Mouse (Mus musculus) liver, embryonic 13.5 days (tissue): ENCODE measurements around the gene Anks6. TPM values are rescaled to one million over a fixed set of nuclear protein-coding genes. Genes with fewer than 3 reads are reported as not detected.

ENCODE experiments used
- ATAC-seq: fragments of 200-750 bp; cut with Nextera tagmentation; 2 replicates; pipeline ENCODE4 v1.8.0; 2017; ENCODE audit warnings: low read depth, mild to moderate bottlenecking, moderate number of reproducible peaks, moderate library complexity
- DNase-seq: peaks from one replicate; pipeline ENCODE4 v3.0.0; 2022
- H3K27ac ChIP-seq: fragments of 300-500 bp; sonication (generic); 2 replicates; pipeline ENCODE4 v1.5.1; 2015; ENCODE audit warnings: moderate library complexity, mild to moderate bottlenecking, inconsistent platforms
- H3K27me3 ChIP-seq: fragments of 300-500 bp; sonication (generic); 2 replicates; pipeline ENCODE4 v1.6.1; 2015; ENCODE audit warnings: mild to moderate bottlenecking, inconsistent platforms
- H3K36me3 ChIP-seq: fragments of 300-500 bp; sonication (generic); 2 replicates; pipeline ENCODE4 v1.6.1; 2015; ENCODE audit warnings: mild to moderate bottlenecking, inconsistent platforms
- H3K4me1 ChIP-seq: fragments of 300-500 bp; sonication (generic); replicated peaks from 2 replicates; pipeline ENCODE4 v1.6.1; 2015; ENCODE audit warnings: inconsistent platforms
- H3K4me2 ChIP-seq: fragments of 300-500 bp; sonication (generic); 2 replicates; pipeline ENCODE4 v1.6.1; 2015; ENCODE audit warnings: inconsistent platforms, mild to moderate bottlenecking, moderate library complexity
- H3K4me3 ChIP-seq: fragments of 300-500 bp; sonication (generic); replicated peaks from 2 replicates; pipeline ENCODE4 v1.5.1; 2015; ENCODE audit warnings: mild to moderate bottlenecking, inconsistent platforms
- H3K9ac ChIP-seq: fragments of 300-500 bp; sonication (generic); 2 replicates; pipeline ENCODE4 v1.6.1; 2015; ENCODE audit warnings: mild to moderate bottlenecking, inconsistent platforms
- H3K9me3 ChIP-seq: fragments of 300-500 bp; sonication (generic); replicated peaks from 2 replicates; pipeline ENCODE4 v1.6.1; 2016; ENCODE audit warnings: inconsistent platforms
- WGBS: fragments of 180-500 bp; shearing (Covaris S2); methylation state at CpG from one replicate; pipeline ENCODE4 v1.1.7; 2015; ENCODE audit not compliant: insufficient replicate concordance; 5-methylcytosine and 5-hydroxymethylcytosine counted together
- polyA plus RNA-seq: library from polyadenylated mRNA; unstranded; fragments of >200 nt; fragmentation: Nextera tagmentation; extraction: Ambion mirVana; gene quantifications from 2 replicates; pipeline ENCODE4 v1.2.1, GENCODE M21; 2015

The Anks6 gene
- polyA plus RNA-seq, 1 experiment from 2014 or later = 0.10 TPM

DNA sequence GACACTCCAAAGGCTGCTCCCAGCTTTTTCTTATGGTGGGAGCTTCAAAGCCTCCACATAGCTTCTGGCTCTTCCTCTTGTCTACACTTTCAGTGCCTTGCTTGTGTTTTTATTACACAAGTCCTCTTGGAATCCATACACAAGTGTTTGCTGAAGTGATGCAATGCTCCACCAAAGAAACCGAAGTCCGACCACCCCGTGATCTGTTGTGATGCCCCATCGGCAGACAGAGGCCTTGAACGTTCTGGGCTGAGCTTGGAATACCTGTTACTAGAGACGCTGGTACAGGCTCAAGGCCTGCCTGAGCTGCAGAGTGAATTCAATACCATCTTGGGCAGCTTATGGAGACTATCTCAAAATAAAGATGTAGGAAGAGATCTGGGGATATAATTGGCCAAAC, 69.4 kb downstream of the Anks6 start:
- Histone ChIP-seq H3K4me2 (no peak overlapping the region), H3K27ac (no peak overlapping the region), H3K4me3 (no peak overlapping the region), H3K9ac (no peak overlapping the region), H3K9me3 (no peaks in the 10 kb centered on the region), H3K4me1 (0 out of 2 replicates have a peak, but pooled peaks cover 4% of the 10 kb centered on the region), H3K36me3 (no peaks in the 10 kb centered on the region), H3K27me3 (peaks cover 55% of the 10 kb centered on the region)
- DNase-seq (no peak), ATAC-seq (no peak)
- 61% methylated on average over 6 of the region's 6 CpGs for WGBS

- H3K4me1 ChIP-seq = no peaks in the 10 kb centered on the region
Measured at GRCm38 (mm10) chr4:46986054-46986453, 71.2 kb downstream of the Anks6 start.

GRCm38 (mm10) chr4:46982912-46983311, 74.3 kb downstream of the Anks6 start:
- Histone ChIP-seq H3K36me3 (no peaks in the 10 kb centered on the region), H3K27me3 (peaks cover 8% of the 10 kb centered on the region; the same call in 1 of the 2 replicates), H3K27ac (no peak overlapping the region), H3K4me2 (no peak overlapping the region), H3K4me1 (no peaks in the 10 kb centered on the region), H3K9me3 (no peaks in the 10 kb centered on the region), H3K9ac (no peak overlapping the region), H3K4me3 (no peak overlapping the region)
- 44% methylated on average over 5 of the region's 5 CpGs for WGBS
- DNase-seq (no peak), ATAC-seq (no peak)

More at GRCm38 (mm10) chr4:46986054-46986453, 71.2 kb downstream of the Anks6 start:
- H3K36me3 ChIP-seq = no peaks in the 10 kb centered on the region
- H3K4me3 ChIP-seq = no peak overlapping the region
- H3K27ac ChIP-seq = no peak overlapping the region
- DNase-seq = no peak
- H3K9ac ChIP-seq = no peak overlapping the region
- H3K27me3 ChIP-seq = peaks cover 38% of the 10 kb centered on the region
- no peaks in the 10 kb centered on the region for H3K9me3 ChIP-seq
- ATAC-seq = no peak
- no peak overlapping the region for H3K4me2 ChIP-seq

DNA sequence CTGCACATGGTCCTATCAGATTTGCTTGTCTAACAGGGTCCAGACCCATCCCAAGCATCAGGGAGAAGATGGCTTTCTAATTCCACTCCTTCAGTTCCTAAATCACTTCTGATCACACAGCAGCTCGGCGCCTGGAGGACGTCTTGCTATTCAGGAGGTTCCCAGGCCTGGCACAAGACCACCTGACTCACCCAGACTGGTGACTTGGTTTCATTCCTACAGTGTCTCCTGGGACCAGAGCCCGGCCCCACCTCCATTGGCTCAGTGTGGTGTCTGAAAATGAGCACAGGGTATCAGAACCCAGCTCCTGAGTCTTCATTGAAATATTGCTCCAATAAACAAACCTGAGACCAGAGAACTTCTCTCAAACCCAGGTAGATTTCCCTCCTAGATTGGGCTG, 75.1 kb downstream of the Anks6 start:
- no peak overlapping the region for H3K9ac ChIP-seq
- 61% methylated on average over 4 of the region's 4 CpGs for WGBS
- H3K4me1 ChIP-seq = no peaks in the 10 kb centered on the region

GRCm38 (mm10) chr4:46978371-46978770, 78.9 kb downstream of the Anks6 start:
- no peak overlapping the region for H3K27ac ChIP-seq
- H3K9me3 ChIP-seq = no peaks in the 10 kb centered on the region
- no peak overlapping the region for H3K9ac ChIP-seq
- no peak overlapping the region for H3K4me2 ChIP-seq
- ATAC-seq (no peak), DNase-seq (no peak)
- H3K36me3 ChIP-seq = no peaks in the 10 kb centered on the region
- no peaks in the 10 kb centered on the region; the same call in 1 of the 2 replicates for H3K27me3 ChIP-seq
- 75% methylated on average over 6 of the region's 6 CpGs for WGBS
- H3K4me3 ChIP-seq = no peak overlapping the region
- no peaks in the 10 kb centered on the region for H3K4me1 ChIP-seq

More for the DNA sequence above, 75.1 kb downstream of the Anks6 start:
- DNase-seq (no peak), ATAC-seq (no peak)
- peaks cover 4% of the 10 kb centered on the region; the same call in 1 of the 2 replicates for H3K27me3 ChIP-seq
- H3K4me2 ChIP-seq = no peak overlapping the region
- no peaks in the 10 kb centered on the region for H3K36me3 ChIP-seq
- no peak overlapping the region for H3K27ac ChIP-seq
- no peak overlapping the region for H3K4me3 ChIP-seq
- no peaks in the 10 kb centered on the region for H3K9me3 ChIP-seq

DNA sequence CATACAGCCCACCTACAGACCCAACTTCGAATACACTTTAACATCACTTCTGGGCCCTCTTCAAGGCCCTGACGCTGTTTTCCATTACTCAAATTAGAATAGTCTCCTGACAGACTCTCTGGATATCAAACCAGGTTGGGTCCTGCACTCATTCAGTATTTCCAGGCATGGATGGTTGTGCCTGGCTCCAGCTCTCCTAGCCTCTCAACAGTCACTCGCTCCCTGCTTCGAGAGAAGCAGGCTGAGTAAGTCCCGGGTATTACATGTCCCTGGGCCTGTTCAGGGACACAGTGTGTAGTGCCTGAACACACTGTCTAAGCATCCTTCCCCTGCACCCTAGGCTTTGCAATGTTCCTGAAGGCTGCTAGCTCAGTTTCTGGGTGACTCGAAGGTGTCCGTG, 80.1 kb downstream of the Anks6 start:
- no peaks in the 10 kb centered on the region for H3K9me3 ChIP-seq
- 75% methylated on average over 7 of the region's 7 CpGs for WGBS
- ATAC-seq (no peak), DNase-seq (no peak)
- no peaks in the 10 kb centered on the region for H3K4me1 ChIP-seq
- no peak overlapping the region for H3K27ac ChIP-seq
- no peak overlapping the region for H3K9ac ChIP-seq
- H3K4me2 ChIP-seq = no peak overlapping the region
- H3K4me3 ChIP-seq = no peak overlapping the region
- H3K27me3 ChIP-seq = no peaks in the 10 kb centered on the region; the same call in 1 of the 2 replicates
- H3K36me3 ChIP-seq = no peaks in the 10 kb centered on the region

DNA sequence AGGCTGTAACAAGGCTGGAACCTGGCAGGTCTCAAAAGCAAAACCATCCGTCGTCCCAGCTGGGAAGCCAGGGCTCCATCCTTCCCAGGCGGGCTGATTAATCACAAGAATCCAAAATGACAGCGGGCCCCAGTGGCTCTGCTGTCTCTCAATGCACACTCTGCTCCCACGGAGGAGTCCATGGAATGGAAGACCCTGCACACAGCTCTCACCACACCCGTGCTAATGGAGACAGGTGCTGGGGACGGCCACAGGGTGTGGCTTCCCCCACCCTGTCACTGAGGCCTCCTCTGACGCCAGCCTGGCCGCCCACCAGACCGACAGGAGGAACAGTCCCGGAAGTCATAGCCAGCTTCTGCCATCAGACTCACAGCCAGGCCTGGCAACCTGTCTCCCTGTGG, 80.6 kb downstream of the Anks6 start:
- Histone ChIP-seq H3K36me3 (no peaks in the 10 kb centered on the region), H3K4me1 (no peaks in the 10 kb centered on the region), H3K9ac (no peak overlapping the region), H3K4me2 (no peak overlapping the region), H3K9me3 (no peaks in the 10 kb centered on the region), H3K27ac (no peak overlapping the region), H3K27me3 (no peaks in the 10 kb centered on the region; the same call in 1 of the 2 replicates), H3K4me3 (no peak overlapping the region)
- ATAC-seq = no peak
- 50% methylated on average over 11 of the region's 11 CpGs for whole genome bisulfite sequencing
- DNase-seq = no peak

- no peak overlapping the region for H3K27ac ChIP-seq
- no peak overlapping the region for H3K4me2 ChIP-seq
- no peaks in the 10 kb centered on the region for H3K36me3 ChIP-seq
- no peaks in the 10 kb centered on the region for H3K27me3 ChIP-seq
- no peaks in the 10 kb centered on the region for H3K4me1 ChIP-seq
- no peak for ATAC-seq
- WGBS = 57% methylated on average over 10 of the region's 10 CpGs
- DNase-seq = no peak
- no peaks in the 10 kb centered on the region for H3K9me3 ChIP-seq
- no peak overlapping the region for H3K4me3 ChIP-seq
- H3K9ac ChIP-seq = no peak overlapping the region
Measured at GRCm38 (mm10) chr4:46973322-46973721, 83.9 kb downstream of the Anks6 start.

DNA sequence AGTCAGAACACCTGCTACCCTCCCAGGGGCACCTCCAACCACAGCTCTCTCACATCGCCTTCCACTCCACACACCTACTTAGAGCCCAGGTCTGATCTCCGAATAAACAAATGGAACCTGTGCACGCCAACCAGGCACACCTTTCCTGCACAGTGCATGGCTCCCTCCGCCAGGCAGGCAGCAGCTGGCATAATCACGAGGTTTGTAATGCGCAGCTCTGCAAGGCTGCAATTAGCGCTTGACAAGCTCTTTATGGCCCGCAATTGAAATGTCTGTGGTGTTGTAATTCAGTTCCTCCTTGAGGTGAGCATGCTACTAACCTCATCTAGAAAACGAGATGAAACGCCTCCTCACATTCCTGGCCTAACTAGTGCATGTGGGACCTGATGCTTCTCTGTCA, 89.2 kb downstream of the Anks6 start:
- no peak overlapping the region for H3K27ac ChIP-seq
- WGBS = 62% methylated on average over 10 of the region's 10 CpGs
- ATAC-seq = no peak

DNA sequence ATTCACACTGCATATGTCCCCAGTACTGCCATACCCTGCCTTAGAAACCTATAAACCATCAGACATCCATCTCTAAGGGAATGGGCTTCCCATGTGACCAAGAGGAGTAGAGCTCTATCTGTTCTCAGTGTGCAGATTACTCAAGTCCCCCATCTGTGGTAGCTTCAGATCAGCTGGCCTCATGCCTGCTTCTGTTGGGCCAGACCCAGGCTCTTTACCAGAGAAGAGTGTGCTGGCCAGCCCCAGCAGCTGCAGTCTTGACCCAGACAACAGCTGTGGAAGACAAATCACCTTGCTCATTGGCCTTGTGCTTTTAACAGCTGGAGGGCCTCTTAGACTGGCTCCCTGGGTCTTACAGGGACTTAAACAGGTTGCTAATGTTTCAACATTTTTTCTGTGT, 90.7 kb downstream of the Anks6 start:
- no peak overlapping the region for H3K9ac ChIP-seq
- no peaks in the 10 kb centered on the region for H3K27me3 ChIP-seq
- no peak overlapping the region for H3K27ac ChIP-seq
- no peaks in the 10 kb centered on the region for H3K36me3 ChIP-seq
- H3K4me1 ChIP-seq = no peaks in the 10 kb centered on the region
- no peak for ATAC-seq
- no peak for DNase-seq
- H3K9me3 ChIP-seq = no peaks in the 10 kb centered on the region
- H3K4me2 ChIP-seq = no peak overlapping the region
- H3K4me3 ChIP-seq = no peak overlapping the region

More for the DNA sequence above, 89.2 kb downstream of the Anks6 start:
- Histone ChIP-seq H3K27me3 (no peaks in the 10 kb centered on the region), H3K4me2 (no peak overlapping the region), H3K9me3 (no peaks in the 10 kb centered on the region), H3K4me3 (no peak overlapping the region), H3K9ac (no peak overlapping the region), H3K4me1 (no peaks in the 10 kb centered on the region), H3K36me3 (no peaks in the 10 kb centered on the region)
- no peak for DNase-seq
